Mouse (Mus musculus) lung, adult 2 months (tissue): ENCODE results near the gene Arhgap10.

ENCODE experiments used
- CTCF ChIP-seq: fragments of 200-500 bp; IDR thresholded peaks from 2 replicates; pipeline ENCODE4 v1.5.1; 2011; ENCODE audit warnings: mild to moderate bottlenecking, low read length, control low read depth; ENCODE audit not compliant: insufficient read depth
- POLR2A ChIP-seq: fragments of 200-500 bp; IDR thresholded peaks from 2 replicates; pipeline ENCODE4 v1.6.1; 2011; ENCODE audit warnings: low read depth, mild to moderate bottlenecking, control low read depth, low read length, borderline replicate concordance; ENCODE audit errors: extremely low read depth

- no peak for TF ChIP-seq POLR2A
- TF ChIP-seq CTCF: no peak
Measured at GRCm38 (mm10) chr8:77404017-77404416, 113.7 kb downstream of the Arhgap10 start.
